ENCODE assay signal across 8 mouse cellular contexts in the genomic region with DNA sequence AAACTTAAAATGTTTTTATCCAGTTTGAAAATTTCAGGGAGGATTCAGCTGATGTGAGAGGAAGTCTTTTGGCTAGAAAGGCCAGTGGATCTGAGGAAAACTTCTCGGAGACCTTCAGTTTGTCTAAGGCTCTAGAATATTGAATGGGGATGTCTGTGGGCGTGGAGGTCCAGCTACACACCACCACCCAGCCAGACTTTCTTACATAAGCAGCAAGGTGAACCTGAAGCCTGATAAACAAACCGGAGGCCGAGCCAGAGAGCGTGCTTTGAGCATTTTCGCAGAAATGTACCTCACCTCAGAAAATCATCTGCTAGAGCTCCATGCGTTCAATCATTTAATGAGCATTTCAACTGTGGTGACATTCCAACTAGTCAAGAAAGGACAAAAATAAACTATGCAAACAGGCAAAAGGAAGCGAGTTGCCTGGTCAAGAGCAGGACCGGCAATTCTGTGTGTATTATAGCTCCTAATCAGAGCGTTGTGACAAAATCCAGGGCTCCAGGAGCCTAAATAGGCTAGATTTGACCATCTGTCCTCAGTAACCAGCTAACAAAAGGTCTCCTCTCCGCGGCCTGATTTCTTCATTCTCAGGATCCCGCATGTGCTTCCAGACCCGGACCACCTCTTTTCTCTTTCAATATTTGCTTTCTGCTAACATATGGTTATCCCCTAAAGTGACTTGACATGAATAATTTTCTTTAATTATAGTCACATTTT.
DNase-seq lines count a peak whose midpoint lies in the region; ATAC-seq and TF ChIP-seq lines count a peak whose summit lies in the region.

No protein-coding gene starts in this region.

- H3K36me3 ChIP-seq in lung, embryonic 14.5 days (ENCODE audit: insufficient read depth), result no peaks in the 10 kb centered on the region
- H3K36me3 ChIP-seq in forebrain, postnatal 0 days (ENCODE audit: insufficient read depth), result no peaks in the 10 kb centered on the region
- H3K36me3 ChIP-seq in limb, embryonic 14.5 days (ENCODE audit: control insufficient read depth, insufficient read depth, low read length), result no peaks in the 10 kb centered on the region
- no peaks in the 10 kb centered on the region for H3K36me3 ChIP-seq in stomach, embryonic 16.5 days (ENCODE audit: control insufficient read depth, insufficient read depth, low read length)

- peak; percentile 6 for DNase-seq in lung, embryonic 14.5 days
- DNase-seq in lung, adult 18-20 months, result no peak
- no peak for DNase-seq in forebrain, postnatal 0 days
- no peak for DNase-seq in limb, embryonic 14.5 days (ENCODE audit: low spot score)
- no peak for DNase-seq in kidney, adult 11 months
- DNase-seq in left cerebral cortex, adult 8-10 months (ENCODE audit: low spot score in 2 of 2), result no peak
- no peak for DNase-seq in urinary bladder, postnatal 4 days (ENCODE audit: low spot score in 2 of 2)

- TF ChIP-seq POLR2A in limb, embryonic 14.5 days (IDR thresholded peaks at IDR 0.05; ENCODE audit: borderline replicate concordance, extremely low read depth, insufficient read depth, insufficient read length), result no peak

- H3K27ac ChIP-seq in lung, embryonic 14.5 days (ENCODE audit: low read depth), result no peak overlapping the region; the same call in 1 of the 2 replicates
- no peak overlapping the region for H3K27ac ChIP-seq in forebrain, postnatal 0 days (ENCODE audit: low read depth, low read length)
- no peak overlapping the region for H3K27ac ChIP-seq in limb, embryonic 14.5 days (replicated peaks; ENCODE audit: low read depth, low read length)
- 0 out of 2 replicates have a peak overlapping the region, but pooled peaks have one; percentile 6 for H3K27ac ChIP-seq in stomach, embryonic 16.5 days (ENCODE audit: low read length)

- ATAC-seq in lung, embryonic 14.5 days (ENCODE audit: insufficient read depth), result no peak
- no peak for ATAC-seq in forebrain, postnatal 0 days
- ATAC-seq in limb, embryonic 14.5 days (ENCODE audit: low FRiP score, low read depth), result no peak
- ATAC-seq in stomach, embryonic 16.5 days (ENCODE audit: insufficient read depth, low FRiP score), result no peak

- peak overlapping the region; percentile 49 for H3K4me2 ChIP-seq in lung, embryonic 14.5 days
- H3K4me2 ChIP-seq in forebrain, postnatal 0 days (ENCODE audit: low read depth), result peak overlapping the region; percentile 40
- H3K4me2 ChIP-seq in limb, embryonic 14.5 days (replicated peaks; ENCODE audit: low read depth, low read length, severe bottlenecking), result peak overlapping the region; percentile 42
- H3K4me2 ChIP-seq in stomach, embryonic 16.5 days (ENCODE audit: low read depth, low read length), result peak overlapping the region; percentile 50

- H3K9me3 ChIP-seq in lung, embryonic 14.5 days (ENCODE audit: low read depth, low read length), result no peaks in the 10 kb centered on the region
- no peaks in the 10 kb centered on the region for H3K9me3 ChIP-seq in forebrain, postnatal 0 days (ENCODE audit: low read length)
- H3K9me3 ChIP-seq in limb, embryonic 14.5 days (ENCODE audit: control insufficient read depth, low read length), result no peaks in the 10 kb centered on the region
- no peaks in the 10 kb centered on the region for H3K9me3 ChIP-seq in stomach, embryonic 16.5 days (replicated peaks; ENCODE audit: control insufficient read depth, low read length)

- H3K4me3 ChIP-seq in lung, embryonic 14.5 days (ENCODE audit: low read depth, low read length), result no peak overlapping the region
- H3K4me3 ChIP-seq in forebrain, postnatal 0 days (ENCODE audit: low read depth, low read length), result peak overlapping the region; percentile 28
- no peak overlapping the region for H3K4me3 ChIP-seq in limb, embryonic 14.5 days (replicated peaks; ENCODE audit: low read length)
- peak overlapping the region; percentile 11; the same call in 1 of the 2 replicates for H3K4me3 ChIP-seq in stomach, embryonic 16.5 days (replicated peaks; ENCODE audit: low read length)

- H3K9ac ChIP-seq in lung, embryonic 14.5 days, result no peak overlapping the region
- H3K9ac ChIP-seq in forebrain, postnatal 0 days, result no peak overlapping the region; the same call in 1 of the 2 replicates
- H3K9ac ChIP-seq in limb, embryonic 14.5 days (ENCODE audit: low read depth, low read length, severe bottlenecking), result no peak overlapping the region
- H3K9ac ChIP-seq in stomach, embryonic 16.5 days (ENCODE audit: low read length), result no peak overlapping the region

- H3K4me1 ChIP-seq in lung, embryonic 14.5 days (ENCODE audit: insufficient read depth), result no peaks in the 10 kb centered on the region
- peaks cover 6% of the 10 kb centered on the region; the same call in 1 of the 2 replicates for H3K4me1 ChIP-seq in forebrain, postnatal 0 days (ENCODE audit: insufficient read depth)
- H3K4me1 ChIP-seq in limb, embryonic 14.5 days (ENCODE audit: control insufficient read depth, insufficient read depth, low read length), result peaks cover 7% of the 10 kb centered on the region
- H3K4me1 ChIP-seq in stomach, embryonic 16.5 days (ENCODE audit: control insufficient read depth, insufficient read depth, low read length), result peaks cover 15% of the 10 kb centered on the region

- WGBS in lung, embryonic 14.5 days, result 20% methylated on average over 14 of the region's 14 CpGs
- 37% methylated on average over 14 of the region's 14 CpGs for WGBS in forebrain, postnatal 0 days
- WGBS in limb, embryonic 14.5 days, result 21% methylated on average over 14 of the region's 14 CpGs
- 14% methylated on average over 14 of the region's 14 CpGs for WGBS in stomach, embryonic 16.5 days

- TF ChIP-seq CTCF in lung, embryonic 14.5 days (IDR thresholded peaks at IDR 0.05; ENCODE audit: low read depth), result no peak
- TF ChIP-seq CTCF in forebrain, postnatal 0 days (IDR thresholded peaks at IDR 0.05; ENCODE audit: low read depth), result no peak

- no peaks in the 10 kb centered on the region for H3K27me3 ChIP-seq in lung, embryonic 14.5 days (ENCODE audit: insufficient read depth, low read length)
- no peaks in the 10 kb centered on the region for H3K27me3 ChIP-seq in forebrain, postnatal 0 days (ENCODE audit: insufficient read depth, low read length)
- no peaks in the 10 kb centered on the region for H3K27me3 ChIP-seq in limb, embryonic 14.5 days (ENCODE audit: control insufficient read depth, insufficient read depth, low read length)
- H3K27me3 ChIP-seq in stomach, embryonic 16.5 days (ENCODE audit: control insufficient read depth, insufficient read depth, low read length), result no peaks in the 10 kb centered on the region

Comparison
In these comparisons a context has a peak if more than half of its experiments do, and no peak if none do; other contexts are left out.
1. H3K4me3 ChIP-seq: peak in forebrain, postnatal 0 days (single experiment) and stomach, embryonic 16.5 days (single experiment); none in lung, embryonic 14.5 days (single experiment) and limb, embryonic 14.5 days (single experiment).
2. Peak in every context shown above with its lines, with median percentiles within 50 percentile points of each other: H3K4me2 ChIP-seq.